Mouse (Mus musculus) spleen, adult 12 weeks (tissue): Measurements from ENCODE around the gene Adgrb3.
"Not testable (repeated sequence)": the region's sequence is repeated elsewhere in the genome, so short reads cannot be mapped to it uniquely, and the experiment has no call there.

Experiments used
- DNase-seq: peaks from one replicate; pipeline ENCODE4 v3.0.0; 2022; ENCODE audit warnings: low spot score

Gene Adgrb3

DNA sequence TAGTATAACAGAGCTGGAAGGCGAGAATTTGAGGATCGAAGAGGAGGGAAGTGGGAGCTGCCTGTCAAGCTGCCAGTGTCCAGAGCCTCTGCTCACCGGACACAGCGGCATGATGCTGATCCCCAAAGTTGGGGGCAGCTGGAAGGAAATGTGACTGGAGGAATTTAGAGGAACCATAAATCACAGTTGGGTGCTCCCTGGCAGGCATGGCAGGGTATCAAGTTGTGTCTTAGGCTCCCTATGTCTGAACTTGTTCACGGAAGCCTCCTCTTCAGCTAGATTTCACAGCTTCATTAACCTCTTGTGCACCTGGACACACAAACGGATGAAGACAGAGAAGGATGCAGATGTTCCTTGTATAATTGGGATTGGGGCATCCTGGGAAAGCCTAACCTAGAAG is 722.8 kb downstream of the Adgrb3 start:
- DNase-seq: no peak

GRCm38 (mm10) chr1:25105367-25105766 is 724.1 kb downstream of the Adgrb3 start:
- no peak for DNase-seq

DNA sequence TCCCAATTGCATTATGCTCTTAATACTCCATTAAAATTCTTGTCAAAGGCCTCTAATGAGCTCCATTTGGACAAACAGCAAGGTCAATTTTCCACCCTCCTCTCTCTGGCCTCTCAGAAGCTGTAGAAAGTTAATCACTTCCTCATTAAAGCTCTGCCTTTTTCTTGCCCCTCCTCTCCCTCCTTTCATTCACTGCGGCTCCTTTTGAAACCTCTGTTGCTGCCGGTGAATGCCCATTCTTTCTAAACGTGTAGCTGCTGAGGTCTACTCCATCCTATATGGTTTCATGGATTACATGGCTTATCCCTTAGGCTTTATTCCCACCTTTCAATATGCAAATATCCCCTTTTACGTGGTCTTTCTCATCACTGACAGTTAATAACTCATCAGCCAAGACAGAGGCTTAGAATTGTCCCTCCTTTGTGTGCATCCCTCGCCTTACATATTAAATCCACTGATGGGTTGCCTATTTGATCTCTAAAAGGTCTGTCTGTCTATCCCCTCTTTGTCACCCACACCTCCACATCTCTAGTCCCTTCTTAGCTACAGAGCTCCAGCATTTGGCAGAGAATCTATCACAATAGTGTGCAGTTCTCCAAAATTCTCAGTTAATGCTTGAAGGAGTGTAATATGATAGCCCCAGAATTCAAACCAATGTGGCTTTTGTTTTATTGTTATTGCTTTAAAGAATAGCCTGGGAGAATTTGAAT is 741.3 kb downstream of the Adgrb3 start:
- no peak for DNase-seq

- no peak for DNase-seq
Measured at GRCm38 (mm10) chr1:25085616-25086372, 743.7 kb downstream of the Adgrb3 start.

DNA sequence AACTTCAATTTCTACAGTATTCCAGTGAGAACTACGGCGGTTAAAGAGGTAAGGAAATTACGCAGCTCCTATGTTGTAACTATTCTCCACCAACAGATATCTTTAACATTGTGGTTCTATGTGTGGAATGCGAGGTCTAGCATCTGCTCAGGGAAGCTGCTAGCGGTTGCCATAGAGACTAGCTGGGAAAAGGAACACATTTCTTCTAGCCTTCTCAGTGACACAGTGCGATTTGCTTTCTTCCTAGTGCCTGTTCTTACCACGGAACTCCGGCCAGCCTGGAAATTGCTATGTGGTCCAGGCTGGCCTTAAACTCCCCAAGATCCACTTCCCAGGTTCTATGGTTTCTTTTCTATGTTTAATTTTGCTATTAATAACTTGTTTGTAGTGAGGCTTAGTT is 747.1 kb downstream of the Adgrb3 start:
- no peak for DNase-seq

DNA sequence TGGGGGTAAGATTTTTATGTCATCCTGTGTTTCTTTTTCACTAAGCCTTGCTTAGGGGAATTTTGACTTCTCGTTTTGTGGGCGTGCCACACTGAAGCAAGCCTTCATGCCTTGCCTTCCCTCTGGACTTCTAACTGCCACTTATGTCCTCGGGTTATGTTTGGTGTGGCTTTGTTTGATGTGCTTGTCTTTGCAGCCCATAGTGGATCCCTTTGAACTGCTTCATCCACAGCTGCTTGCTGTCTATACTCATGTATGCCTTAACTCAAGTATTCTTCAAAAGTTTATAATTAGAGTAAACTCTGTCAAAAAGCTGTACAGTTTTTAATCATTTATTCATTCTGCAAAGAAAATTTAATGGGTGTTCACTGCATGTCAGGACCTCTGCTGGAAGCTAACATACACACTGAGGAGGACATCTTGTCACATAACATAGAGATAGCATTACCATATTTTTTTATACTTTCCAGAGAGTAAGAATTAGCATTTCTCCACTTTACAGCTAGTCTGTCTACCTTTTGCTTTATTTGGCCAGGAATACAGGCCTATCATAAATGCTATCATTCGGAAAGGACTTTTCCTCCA is 748.1 kb downstream of the Adgrb3 start:
- DNase-seq: no peak

DNA sequence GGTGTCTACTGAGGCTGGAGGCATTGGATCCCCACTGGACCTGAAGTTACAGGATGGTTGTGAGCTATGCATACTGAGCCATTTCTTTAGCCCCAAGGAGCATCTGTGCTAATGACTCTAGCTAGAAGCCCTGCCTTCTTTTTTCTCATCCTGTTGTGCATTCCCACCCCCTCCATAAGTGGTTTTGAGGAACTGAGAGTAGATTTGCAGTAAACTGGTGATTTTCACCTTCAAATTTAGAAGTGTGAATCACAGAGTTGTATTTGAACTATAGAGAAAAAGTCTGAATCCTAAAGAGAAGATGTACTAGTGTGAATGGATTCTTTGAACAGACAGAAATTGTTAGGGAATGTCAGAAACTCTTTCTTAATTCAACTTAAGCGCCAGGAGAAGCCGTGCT is 750.1 kb downstream of the Adgrb3 start:
- no peak for DNase-seq

GRCm38 (mm10) chr1:25075952-25076351 is 753.6 kb downstream of the Adgrb3 start:
- no peak for DNase-seq

DNA sequence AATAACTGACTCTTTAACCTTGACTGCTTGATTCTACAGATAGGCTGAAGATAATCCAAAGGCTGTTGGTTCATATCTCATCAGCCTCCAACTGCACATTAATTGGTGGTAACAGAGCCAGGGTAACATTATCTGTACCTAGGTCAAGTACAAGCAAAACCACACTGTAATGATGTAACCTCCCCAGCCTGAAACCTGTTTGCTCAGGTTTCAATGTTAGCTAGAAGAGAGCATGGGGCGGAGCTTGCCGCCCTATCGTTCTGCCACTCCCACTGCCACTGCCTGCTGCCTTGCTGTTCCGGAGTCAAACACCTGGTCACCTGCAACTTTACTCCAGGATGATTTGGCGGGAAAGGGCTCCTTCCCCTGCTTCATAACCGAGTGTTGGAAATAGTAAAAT is 765.5 kb downstream of the Adgrb3 start:
- no peak for DNase-seq

DNA sequence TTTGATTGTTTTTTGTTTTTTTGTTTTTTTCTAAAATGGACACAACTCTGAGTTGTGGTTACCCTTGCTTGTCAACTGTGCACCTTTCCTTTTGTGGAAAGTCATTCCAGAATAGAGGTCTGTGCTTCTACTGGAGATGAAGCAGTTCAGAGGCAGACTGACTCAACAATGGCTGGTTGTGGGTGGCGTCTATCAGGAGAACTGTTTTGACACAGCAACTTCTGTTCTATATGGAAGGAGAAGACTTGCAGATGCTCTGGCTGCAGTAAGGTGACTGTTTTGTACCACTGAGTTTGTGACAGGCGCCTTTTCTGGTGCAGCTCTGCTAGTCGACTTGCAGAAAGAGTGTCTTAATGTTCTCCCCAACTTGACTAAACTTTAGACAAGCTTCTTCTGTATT is 768.6 kb downstream of the Adgrb3 start:
- DNase-seq: no peak

DNA sequence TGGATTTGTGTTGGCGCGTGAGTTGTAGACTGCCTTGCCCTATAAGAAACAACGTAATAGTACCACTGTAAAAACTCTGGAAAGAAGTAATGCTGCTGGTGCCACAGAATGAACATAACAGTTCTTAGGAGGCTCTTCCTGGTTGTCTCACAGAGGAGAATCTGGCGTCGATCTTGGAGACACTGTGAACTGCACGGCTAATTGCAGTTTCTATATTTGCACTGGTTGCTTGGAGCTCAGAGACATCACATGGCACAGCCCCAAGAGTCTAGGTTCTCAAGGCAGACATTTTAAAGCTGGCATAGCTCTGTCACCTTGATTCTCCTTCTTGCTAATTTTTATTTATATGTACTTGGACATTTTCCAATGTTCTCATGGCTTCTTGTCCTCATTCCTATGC is 769.3 kb downstream of the Adgrb3 start:
- DNase-seq: no peak

DNA sequence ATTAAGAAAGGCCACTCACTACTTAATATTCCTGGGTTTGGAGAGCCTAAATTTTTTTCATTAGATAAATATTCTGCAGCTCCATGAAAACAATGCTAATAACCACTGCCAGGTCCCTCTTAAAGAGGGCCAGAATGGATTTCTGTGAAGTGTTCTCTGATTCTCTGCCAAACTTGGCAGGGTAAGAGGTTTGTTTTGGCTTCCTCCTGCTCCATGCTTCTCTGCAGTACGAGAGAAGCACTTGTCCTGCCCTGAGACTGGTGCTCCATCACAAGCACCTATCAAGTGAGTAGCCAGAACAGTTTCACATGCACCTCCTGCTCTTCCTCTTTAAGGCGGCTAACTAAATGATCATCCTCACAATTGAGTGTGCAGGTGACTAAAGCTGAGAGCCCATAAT is 771.9 kb downstream of the Adgrb3 start:
- DNase-seq: no peak

DNA sequence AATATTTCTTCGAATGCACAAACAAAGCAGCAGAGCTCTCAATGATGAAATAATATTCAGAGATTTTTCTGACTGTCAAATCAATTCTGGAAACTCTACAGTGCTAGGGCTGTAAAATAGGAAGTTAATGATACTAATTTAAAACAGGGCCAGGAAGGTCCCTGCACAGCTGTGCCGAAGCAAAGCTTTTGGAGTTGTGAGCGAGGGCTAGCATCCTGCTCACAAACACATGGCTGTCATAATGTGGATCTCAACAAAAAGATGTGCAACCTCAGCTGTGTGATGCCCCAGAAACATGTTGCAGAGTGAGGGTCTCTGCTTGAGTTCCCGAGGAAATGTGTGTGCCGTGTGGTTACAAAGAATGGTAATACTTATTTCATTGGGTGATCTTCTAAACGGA is 772.3 kb downstream of the Adgrb3 start:
- DNase-seq: no peak

- no peak for DNase-seq
Measured at GRCm38 (mm10) chr1:25042091-25042490, 787.4 kb downstream of the Adgrb3 start.

DNA sequence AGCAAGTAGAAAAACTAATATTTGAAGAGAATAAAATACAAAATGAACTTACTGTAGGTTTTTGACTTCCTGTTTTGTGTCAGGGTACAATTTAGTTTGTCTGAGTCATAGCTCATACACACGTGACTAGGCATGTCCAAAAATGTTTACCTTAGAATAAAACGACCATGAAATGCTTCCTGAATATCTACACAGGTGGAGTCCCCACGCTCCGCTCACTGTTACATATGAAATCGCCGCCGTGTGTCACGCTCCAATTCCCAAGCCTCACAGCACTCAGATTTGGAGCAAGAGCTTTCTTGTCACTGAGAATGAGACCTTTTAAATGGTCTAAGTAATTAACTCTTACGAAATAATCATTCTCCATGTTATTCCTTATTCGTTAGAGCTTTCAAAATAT is 795.3 kb downstream of the Adgrb3 start:
- no peak for DNase-seq

- no peak for DNase-seq
Measured at GRCm38 (mm10) chr1:25033155-25034095, 796.1 kb downstream of the Adgrb3 start.

DNA sequence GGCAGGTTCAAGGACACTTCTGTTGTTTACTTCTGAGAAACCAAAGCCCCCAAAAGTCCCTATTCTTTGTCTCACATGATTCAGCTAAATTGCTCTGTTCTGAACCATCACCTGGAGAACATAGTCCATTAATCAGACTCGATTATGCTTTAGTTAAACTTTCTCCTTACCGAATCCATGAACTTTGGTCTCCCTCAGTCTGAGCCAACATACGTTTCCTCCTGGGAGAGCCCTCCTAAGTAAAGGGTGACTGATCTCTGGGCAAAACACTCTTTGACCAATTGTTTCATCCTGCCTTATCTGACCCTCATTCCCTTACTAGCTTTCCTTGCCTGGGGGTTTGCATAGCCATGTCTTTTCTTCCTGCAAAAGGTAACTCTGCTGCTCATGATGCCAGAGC is 806.4 kb downstream of the Adgrb3 start:
- DNase-seq: no peak

DNA sequence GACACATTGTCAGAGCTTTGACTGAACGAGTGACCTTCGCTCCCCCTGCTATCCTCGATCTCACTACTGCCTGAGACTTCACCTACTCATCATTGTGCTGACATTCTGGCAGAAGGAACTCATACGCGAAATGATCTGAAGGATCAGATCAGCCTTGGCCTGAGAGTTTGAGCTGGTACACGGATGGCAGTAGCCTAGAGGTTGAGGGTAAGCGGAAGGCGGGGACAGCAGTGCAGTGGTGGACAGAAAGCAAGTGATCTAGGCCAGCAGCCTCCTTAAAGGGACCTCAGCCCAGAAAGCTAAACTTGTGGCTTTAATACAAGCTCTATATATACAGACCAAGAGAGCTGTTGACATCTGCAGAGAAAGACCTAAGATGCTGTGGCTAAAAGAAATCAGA is 811.7 kb downstream of the Adgrb3 start:
- DNase-seq: not testable (repeated sequence)
